Mouse (Mus musculus) hindbrain, embryonic 10.5 days (tissue): ENCODE measurements around the gene Car6. TPM values are rescaled to one million over a fixed set of nuclear protein-coding genes. Genes with fewer than 3 reads are reported as not detected.

Source experiments
- DNase-seq: peaks from one replicate; pipeline ENCODE4 v3.0.0-alpha.2; 2017; ENCODE audit warnings: low spot score
- H3K27ac ChIP-seq: fragments of 300-500 bp; sonication (generic); 2 replicates; pipeline ENCODE4 v1.5.1; 2016; ENCODE audit warnings: mild to moderate bottlenecking, moderate library complexity
- H3K27me3 ChIP-seq: fragments of 300-500 bp; sonication (generic); 2 replicates; pipeline ENCODE4 v1.6.1; 2016; ENCODE audit warnings: mild to moderate bottlenecking; ENCODE audit not compliant: poor library complexity, insufficient read depth, severe bottlenecking
- H3K36me3 ChIP-seq: fragments of 300-500 bp; sonication (generic); 2 replicates; pipeline ENCODE4 v1.6.1; 2016; ENCODE audit warnings: mild to moderate bottlenecking, moderate library complexity
- H3K4me1 ChIP-seq: fragments of 300-500 bp; sonication (generic); replicated peaks from 2 replicates; pipeline ENCODE4 v1.6.1; 2016; ENCODE audit warnings: mild to moderate bottlenecking
- H3K4me3 ChIP-seq: fragments of 300-500 bp; sonication (generic); 2 replicates; pipeline ENCODE4 v1.5.1; 2016; ENCODE audit warnings: mild to moderate bottlenecking, moderate library complexity
- H3K9me3 ChIP-seq: fragments of 300-500 bp; sonication (generic); 2 replicates; pipeline ENCODE4 v1.6.1; 2016; ENCODE audit warnings: mild to moderate bottlenecking, moderate library complexity
- WGBS: fragments of 180-500 bp; shearing (Covaris S2); methylation state at CpG from one replicate; pipeline ENCODE4 v1.1.7; 2016; 5-methylcytosine and 5-hydroxymethylcytosine counted together
- polyA plus RNA-seq: library from polyadenylated mRNA; unstranded; fragments of >200 nt; fragmentation: Nextera tagmentation; extraction: Ambion mirVana; gene quantifications from 2 replicates; pipeline ENCODE4 v1.2.1, GENCODE M21; 2016

The Car6 gene
- polyA plus RNA-seq, 1 experiment from 2014 or later: 0.14 TPM

- no peak overlapping the region for H3K27ac ChIP-seq
- no peaks in the 10 kb centered on the region for H3K36me3 ChIP-seq
- no peak for DNase-seq
- H3K9me3 ChIP-seq: peaks cover 9% of the 10 kb centered on the region; the same call in 1 of the 2 replicates
- peaks cover 16% of the 10 kb centered on the region for H3K4me1 ChIP-seq
- no peaks in the 10 kb centered on the region for H3K27me3 ChIP-seq
- H3K4me3 ChIP-seq: no peak overlapping the region
- 70% methylated on average over 13 of the region's 13 CpGs for WGBS
Observed at GRCm38 (mm10) chr4:150162561-150163169, 38.5 kb downstream of the Car6 start.

GRCm38 (mm10) chr4:150159458-150159857 is 41.7 kb downstream of the Car6 start:
- DNase-seq: no peak
- WGBS: 81% methylated on average over 2 of the region's 2 CpGs
- peaks cover 9% of the 10 kb centered on the region; the same call in 1 of the 2 replicates for H3K9me3 ChIP-seq
- no peaks in the 10 kb centered on the region for H3K27me3 ChIP-seq
- H3K4me1 ChIP-seq: peaks cover 9% of the 10 kb centered on the region; the same call in 1 of the 2 replicates
- no peaks in the 10 kb centered on the region for H3K36me3 ChIP-seq
- H3K4me3 ChIP-seq: no peak overlapping the region
- no peak overlapping the region for H3K27ac ChIP-seq

- no peaks in the 10 kb centered on the region for H3K36me3 ChIP-seq
- H3K27ac ChIP-seq: no peak overlapping the region
- DNase-seq: no peak
- H3K4me1 ChIP-seq: peaks cover 9% of the 10 kb centered on the region; the same call in 1 of the 2 replicates
- H3K27me3 ChIP-seq: no peaks in the 10 kb centered on the region
- no peaks in the 10 kb centered on the region for H3K9me3 ChIP-seq
- H3K4me3 ChIP-seq: no peak overlapping the region
- WGBS: 73% methylated on average over 14 of the region's 14 CpGs
Observed at GRCm38 (mm10) chr4:150157348-150157882, 43.7 kb downstream of the Car6 start.

GRCm38 (mm10) chr4:150155731-150156130 is 45.4 kb downstream of the Car6 start:
- H3K4me3 ChIP-seq: no peak overlapping the region
- no peak for DNase-seq
- no peak overlapping the region for H3K27ac ChIP-seq
- H3K4me1 ChIP-seq: peaks cover 9% of the 10 kb centered on the region; the same call in 1 of the 2 replicates
- no peaks in the 10 kb centered on the region for H3K9me3 ChIP-seq
- 85% methylated on average over 4 of the region's 4 CpGs for WGBS
- H3K36me3 ChIP-seq: no peaks in the 10 kb centered on the region
- H3K27me3 ChIP-seq: no peaks in the 10 kb centered on the region

GRCm38 (mm10) chr4:150155301-150155700 is 45.8 kb downstream of the Car6 start:
- WGBS: 84% methylated on average over 4 of the region's 4 CpGs
- no peak for DNase-seq
- Histone ChIP-seq H3K9me3 (no peaks in the 10 kb centered on the region), H3K4me3 (no peak overlapping the region), H3K27ac (no peak overlapping the region), H3K36me3 (no peaks in the 10 kb centered on the region), H3K4me1 (peaks cover 9% of the 10 kb centered on the region; the same call in 1 of the 2 replicates), H3K27me3 (no peaks in the 10 kb centered on the region)

GRCm38 (mm10) chr4:150152483-150152882 is 48.6 kb downstream of the Car6 start:
- DNase-seq: no peak
- 88% methylated on average over 8 of the region's 8 CpGs for WGBS
- no peaks in the 10 kb centered on the region for H3K27me3 ChIP-seq

GRCm38 (mm10) chr4:150151045-150151444 is 50.1 kb downstream of the Car6 start:
- Histone ChIP-seq H3K27ac (no peak overlapping the region), H3K4me3 (no peak overlapping the region), H3K4me1 (0 out of 2 replicates have a peak, but pooled peaks cover 2% of the 10 kb centered on the region), H3K9me3 (no peaks in the 10 kb centered on the region), H3K27me3 (no peaks in the 10 kb centered on the region), H3K36me3 (no peaks in the 10 kb centered on the region)
- no peak for DNase-seq
- WGBS: 78% methylated on average over 7 of the region's 7 CpGs

More at GRCm38 (mm10) chr4:150152483-150152882, 48.6 kb downstream of the Car6 start:
- Histone ChIP-seq H3K27ac (no peak overlapping the region), H3K4me3 (no peak overlapping the region), H3K9me3 (no peaks in the 10 kb centered on the region), H3K4me1 (no peaks in the 10 kb centered on the region), H3K36me3 (no peaks in the 10 kb centered on the region)

GRCm38 (mm10) chr4:150146286-150146685 is 54.8 kb downstream of the Car6 start:
- no peak for DNase-seq
- Histone ChIP-seq H3K9me3 (no peaks in the 10 kb centered on the region), H3K4me3 (no peak overlapping the region)

GRCm38 (mm10) chr4:150144242-150144641 is 56.9 kb downstream of the Car6 start:
- Histone ChIP-seq H3K4me3 (0 out of 2 replicates have a peak overlapping the region, but pooled peaks have one; percentile 20), H3K9me3 (no peaks in the 10 kb centered on the region), H3K36me3 (no peaks in the 10 kb centered on the region), H3K27me3 (no peaks in the 10 kb centered on the region), H3K27ac (no peak overlapping the region), H3K4me1 (peaks cover 15% of the 10 kb centered on the region; the same call in 1 of the 2 replicates)
- WGBS: 19% methylated on average over 12 of the region's 12 CpGs
- DNase-seq: no peak

More at GRCm38 (mm10) chr4:150146286-150146685, 54.8 kb downstream of the Car6 start:
- Histone ChIP-seq H3K27me3 (no peaks in the 10 kb centered on the region), H3K4me1 (0 out of 2 replicates have a peak, but pooled peaks cover 2% of the 10 kb centered on the region), H3K36me3 (no peaks in the 10 kb centered on the region), H3K27ac (no peak overlapping the region)
- 80% methylated on average over 4 of the region's 4 CpGs for WGBS

- 0 out of 2 replicates have a peak, but pooled peaks cover 8% of the 10 kb centered on the region for H3K27me3 ChIP-seq
- H3K27ac ChIP-seq: no peak overlapping the region
- WGBS: 83% methylated on average over 7 of the region's 7 CpGs
- DNase-seq: no peak
- H3K9me3 ChIP-seq: no peaks in the 10 kb centered on the region
- peaks cover 27% of the 10 kb centered on the region for H3K4me1 ChIP-seq
- no peaks in the 10 kb centered on the region for H3K36me3 ChIP-seq
- no peak overlapping the region for H3K4me3 ChIP-seq
Observed at GRCm38 (mm10) chr4:150140346-150140745, 60.8 kb downstream of the Car6 start.

- no peak overlapping the region for H3K27ac ChIP-seq
- H3K36me3 ChIP-seq: no peaks in the 10 kb centered on the region
Observed at GRCm38 (mm10) chr4:150139090-150139489, 62.0 kb downstream of the Car6 start.

GRCm38 (mm10) chr4:150138084-150138543 is 63.0 kb downstream of the Car6 start:
- H3K36me3 ChIP-seq: no peaks in the 10 kb centered on the region
- peaks cover 15% of the 10 kb centered on the region; the same call in 1 of the 2 replicates for H3K27me3 ChIP-seq
- peaks cover 34% of the 10 kb centered on the region for H3K4me1 ChIP-seq
- H3K9me3 ChIP-seq: no peaks in the 10 kb centered on the region
- H3K27ac ChIP-seq: 0 out of 2 replicates have a peak overlapping the region, but pooled peaks have one; percentile 35
- 32% methylated on average over 9 of the region's 9 CpGs for WGBS
- peak; percentile 68 for DNase-seq
- peak overlapping the region; percentile 34 for H3K4me3 ChIP-seq

More at GRCm38 (mm10) chr4:150139090-150139489, 62.0 kb downstream of the Car6 start:
- Histone ChIP-seq H3K9me3 (no peaks in the 10 kb centered on the region), H3K4me1 (peaks cover 27% of the 10 kb centered on the region), H3K4me3 (no peak overlapping the region), H3K27me3 (0 out of 2 replicates have a peak, but pooled peaks cover 9% of the 10 kb centered on the region)
- no peak for DNase-seq
- 71% methylated on average over 13 of the region's 13 CpGs for WGBS
